Mouse (Mus musculus) heart, postnatal 0 days (tissue): Measurements from ENCODE around the gene 4932438H23Rik. TPM values are rescaled to one million over a fixed set of nuclear protein-coding genes. Genes with fewer than 3 reads are reported as not detected.

Experiments used
- ATAC-seq: fragments of 200-750 bp; cut with Nextera tagmentation; 2 replicates; pipeline ENCODE4 v1.8.0; 2017; ENCODE audit warnings: low read depth, moderate number of reproducible peaks, moderate library complexity; ENCODE audit not compliant: insufficient read depth
- DNase-seq: peaks from one replicate; pipeline ENCODE4 v3.0.0-alpha.2; 2016; ENCODE audit warnings: low spot score
- H3K27ac ChIP-seq: fragments of 300-500 bp; sonication (generic); 2 replicates; pipeline ENCODE4 v1.5.1; 2014; ENCODE audit warnings: low read depth, mild to moderate bottlenecking
- H3K27me3 ChIP-seq: fragments of 300-500 bp; sonication (generic); 2 replicates; pipeline ENCODE4 v1.6.1; 2014; ENCODE audit warnings: low read length, mixed read lengths; ENCODE audit not compliant: control insufficient read depth, insufficient read depth
- H3K36me3 ChIP-seq: fragments of 300-500 bp; sonication (generic); replicated peaks from 2 replicates; pipeline ENCODE4 v1.6.1; 2014; ENCODE audit warnings: low read length, mixed read lengths; ENCODE audit not compliant: control insufficient read depth, insufficient read depth
- H3K4me1 ChIP-seq: fragments of 300-500 bp; sonication (generic); 2 replicates; pipeline ENCODE4 v1.6.1; 2014; ENCODE audit warnings: antibody characterized with exemption; ENCODE audit not compliant: control insufficient read depth, insufficient read depth
- H3K4me2 ChIP-seq: fragments of 300-500 bp; sonication (generic); 2 replicates; pipeline ENCODE4 v1.6.1; 2014; ENCODE audit warnings: low read depth, mild to moderate bottlenecking, low read length, moderate library complexity
- H3K4me3 ChIP-seq: fragments of 300-500 bp; sonication (generic); 2 replicates; pipeline ENCODE4 v1.5.1; 2014; ENCODE audit warnings: low read depth, low read length
- H3K9ac ChIP-seq: fragments of 300-500 bp; sonication (generic); replicated peaks from 2 replicates; pipeline ENCODE4 v1.6.1; 2014; ENCODE audit warnings: low read depth, low read length, mixed read lengths
- H3K9me3 ChIP-seq: fragments of 300-500 bp; sonication (generic); replicated peaks from 2 replicates; pipeline ENCODE4 v1.6.1; 2016; ENCODE audit warnings: low read length; ENCODE audit not compliant: control insufficient read depth
- CTCF ChIP-seq: IDR thresholded peaks from 2 replicates; pipeline ENCODE4 v1.5.1; 2016; ENCODE audit warnings: antibody characterized with exemption, control low read depth, low read depth
- EP300 ChIP-seq: IDR thresholded peaks from 2 replicates; pipeline ENCODE4 v1.6.1; 2016; ENCODE audit warnings: antibody characterized with exemption, low read depth
- WGBS: fragments of 180-500 bp; shearing (Covaris S2); extraction: QIAGEN DNeasy Blood & Tissue Kit; methylation state at CpG from one replicate; pipeline ENCODE4 v1.1.7; 2014; 5-methylcytosine and 5-hydroxymethylcytosine counted together
- polyA plus RNA-seq: library from polyadenylated mRNA; unstranded; fragments of >200 nt; fragmentation: Nextera tagmentation; extraction: Ambion mirVana; gene quantifications from 2 replicates; pipeline ENCODE4 v1.2.1, GENCODE M21; 2015
- total RNA-seq: library from RNA; depleted of rRNA; stranded (reverse); fragments of >200 nt; gene quantifications from 2 replicates; pipeline ENCODE4 v1.2.3, GENCODE M21; 2014; ENCODE audit warnings: low replicate concordance

Gene 4932438H23Rik
- total and polyA plus RNA-seq, 2 experiments from 2014 or later: 0.11 to 0.14 TPM

GRCm38 (mm10) chr16:91126734-91127524, 32.0 kb upstream of the 4932438H23Rik start:
- H3K9ac ChIP-seq: no peak overlapping the region
- 67% methylated on average over 8 of the region's 8 CpGs for WGBS
- TF ChIP-seq EP300 (no peak), CTCF (no peak)
- no peak overlapping the region for H3K4me2 ChIP-seq
- H3K27ac ChIP-seq: no peak overlapping the region
- no peak overlapping the region for H3K4me3 ChIP-seq
- H3K4me1 ChIP-seq: no peaks in the 10 kb centered on the region
- ATAC-seq (no peak), DNase-seq (no peak)
- no peaks in the 10 kb centered on the region for H3K36me3 ChIP-seq
- H3K9me3 ChIP-seq: no peaks in the 10 kb centered on the region
- H3K27me3 ChIP-seq: no peaks in the 10 kb centered on the region

DNA sequence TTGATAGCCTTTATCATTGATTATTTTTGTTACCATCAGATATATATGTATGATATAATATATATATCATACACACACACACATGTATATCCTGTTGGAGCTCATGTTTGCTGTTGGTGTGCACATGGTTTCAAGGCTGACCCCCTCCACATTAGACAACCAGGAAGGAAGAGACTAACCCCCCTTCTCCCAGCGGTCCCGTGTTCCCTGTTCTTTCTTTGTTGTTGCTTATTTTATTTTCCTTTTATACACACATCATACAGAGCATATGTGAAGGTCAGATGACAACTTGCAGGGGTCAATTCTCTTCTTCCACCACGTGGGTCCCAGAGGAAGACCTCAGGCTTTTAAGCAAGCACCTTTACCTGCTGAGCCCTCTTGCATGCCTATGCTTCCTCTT, 29.3 kb upstream of the 4932438H23Rik start:
- no peak for TF ChIP-seq EP300
- TF ChIP-seq CTCF: no peak
- Histone ChIP-seq H3K9me3 (no peaks in the 10 kb centered on the region), H3K36me3 (no peaks in the 10 kb centered on the region), H3K4me3 (no peak overlapping the region), H3K4me1 (no peaks in the 10 kb centered on the region), H3K27me3 (no peaks in the 10 kb centered on the region), H3K9ac (no peak overlapping the region), H3K27ac (no peak overlapping the region), H3K4me2 (no peak overlapping the region)
- WGBS: 66% methylated on average over 3 of the region's 3 CpGs
- ATAC-seq (no peak), DNase-seq (no peak)

DNA sequence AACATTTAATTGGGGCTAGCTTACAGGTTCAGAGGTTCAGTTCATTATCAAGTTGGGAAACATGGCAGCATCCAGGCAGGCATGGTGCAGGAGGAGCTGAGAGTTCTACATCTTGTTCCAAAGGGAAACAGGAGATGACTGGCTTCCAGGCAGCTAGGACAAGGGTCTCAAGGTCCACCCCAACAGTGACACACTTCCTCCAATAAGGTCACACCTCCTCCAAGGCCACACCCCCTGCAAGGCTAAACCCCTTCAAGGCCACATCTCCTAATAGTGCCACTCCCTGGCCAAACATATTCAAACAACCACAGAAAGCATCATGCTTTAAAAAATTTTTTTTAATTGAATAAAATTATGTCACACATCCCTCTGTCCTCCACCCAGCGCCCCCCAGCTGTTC, 28.9 kb upstream of the 4932438H23Rik start:
- no peak for TF ChIP-seq EP300
- no peak for TF ChIP-seq CTCF
- H3K36me3 ChIP-seq: no peaks in the 10 kb centered on the region
- H3K27ac ChIP-seq: no peak overlapping the region
- ATAC-seq (no peak), DNase-seq (no peak)
- H3K9ac ChIP-seq: no peak overlapping the region
- no peaks in the 10 kb centered on the region for H3K9me3 ChIP-seq
- H3K27me3 ChIP-seq: no peaks in the 10 kb centered on the region
- H3K4me2 ChIP-seq: no peak overlapping the region
- no peaks in the 10 kb centered on the region for H3K4me1 ChIP-seq
- WGBS: 72% methylated on average over 1 of the region's 1 CpGs
- H3K4me3 ChIP-seq: no peak overlapping the region

GRCm38 (mm10) chr16:91119879-91120278, 25.0 kb upstream of the 4932438H23Rik start:
- no peak for ATAC-seq

GRCm38 (mm10) chr16:91116696-91117095, 21.8 kb upstream of the 4932438H23Rik start:
- no peaks in the 10 kb centered on the region for H3K36me3 ChIP-seq
- H3K9me3 ChIP-seq: no peaks in the 10 kb centered on the region
- no peak overlapping the region for H3K9ac ChIP-seq
- H3K4me2 ChIP-seq: no peak overlapping the region
- H3K27me3 ChIP-seq: no peaks in the 10 kb centered on the region
- no peak overlapping the region for H3K27ac ChIP-seq
- DNase-seq (no peak), ATAC-seq (no peak)
- WGBS: 56% methylated on average over 7 of the region's 7 CpGs
- H3K4me1 ChIP-seq: no peaks in the 10 kb centered on the region
- no peak overlapping the region for H3K4me3 ChIP-seq
- TF ChIP-seq EP300: no peak
- TF ChIP-seq CTCF: no peak

More at GRCm38 (mm10) chr16:91119879-91120278, 25.0 kb upstream of the 4932438H23Rik start:
- Histone ChIP-seq H3K27me3 (no peaks in the 10 kb centered on the region), H3K27ac (no peak overlapping the region), H3K4me1 (no peaks in the 10 kb centered on the region), H3K36me3 (no peaks in the 10 kb centered on the region), H3K9ac (no peak overlapping the region), H3K9me3 (no peaks in the 10 kb centered on the region), H3K4me3 (no peak overlapping the region), H3K4me2 (no peak overlapping the region)
- DNase-seq: no peak
- 72% methylated on average over 6 of the region's 6 CpGs for WGBS
- TF ChIP-seq EP300 (no peak), CTCF (no peak)

DNA sequence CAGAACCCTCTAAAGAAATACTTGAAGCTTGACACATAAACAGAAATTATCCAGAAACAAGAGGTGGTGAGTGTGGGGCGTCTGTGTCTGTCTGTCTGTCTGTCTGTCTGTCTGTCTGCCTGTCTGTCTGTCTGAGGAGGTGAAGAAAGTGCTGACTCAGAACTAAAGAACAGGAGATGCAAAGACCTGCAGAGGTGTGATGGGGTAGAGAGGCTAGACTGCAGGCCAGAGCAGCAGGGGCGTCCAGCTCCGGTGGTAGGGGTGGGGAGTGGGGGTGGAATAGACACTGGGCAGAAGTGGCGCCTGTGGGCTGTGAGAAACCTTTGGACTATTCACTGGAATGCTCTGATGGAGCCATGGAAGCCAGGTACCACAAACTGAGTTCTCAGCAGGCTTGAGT, 21.1 kb upstream of the 4932438H23Rik start:
- TF ChIP-seq CTCF (no peak), EP300 (no peak)
- H3K4me1 ChIP-seq: no peaks in the 10 kb centered on the region
- H3K27ac ChIP-seq: no peak overlapping the region
- 78% methylated on average over 4 of the region's 4 CpGs for WGBS
- H3K4me3 ChIP-seq: no peak overlapping the region
- no peak overlapping the region for H3K4me2 ChIP-seq
- DNase-seq (no peak), ATAC-seq (no peak)
- no peaks in the 10 kb centered on the region for H3K36me3 ChIP-seq
- H3K9me3 ChIP-seq: no peaks in the 10 kb centered on the region
- H3K27me3 ChIP-seq: peaks cover 3% of the 10 kb centered on the region; the same call in 1 of the 2 replicates
- no peak overlapping the region for H3K9ac ChIP-seq
